Mouse (Mus musculus) megakaryocyte, embryonic 14.5 days (primary cell): ENCODE measurements around the gene Ism1.

Experiments
- FLI1 ChIP-seq: IDR thresholded peaks from 2 replicates; pipeline ENCODE4 v1.6.1; 2012; ENCODE audit warnings: low read length, inconsistent platforms, mixed read lengths
- GATA1 ChIP-seq: IDR thresholded peaks from 3 replicates; pipeline ENCODE4 v1.6.1; 2012; ENCODE audit warnings: mixed read lengths, low read length, inconsistent platforms, borderline replicate concordance

- TF ChIP-seq GATA1, result no peak
- TF ChIP-seq FLI1, result no peak
Observed at GRCm38 (mm10) chr2:139649518-139649917, 28.5 kb upstream of the Ism1 start.
